In genomic region chr17:27422371-27422725, GRCm38 (mm10) we compare ENCODE assay signal across 9 mouse cellular contexts.
DNase-seq lines count a peak whose midpoint lies in the region; ATAC-seq and TF ChIP-seq lines count a peak whose summit lies in the region.
"Had no signal": no experiment of that assay in that cellular context is flagged by ENCODE, and none has a peak within 500 bp of the region (broad histone marks: within the 10 kb centered on the region; RNA-seq: fewer than 3 reads in every experiment).

No protein-coding gene starts in this region.

- TF ChIP-seq POLR2A in kidney, adult 2 months (IDR thresholded peaks at IDR 0.05; ENCODE audit: low read depth, low read length) = no peak

- no peak for DNase-seq in kidney, adult 2 months
- DNase-seq in midbrain, postnatal 0 days (ENCODE audit: low spot score) = no peak
- DNase-seq in left cerebral cortex, adult 11 months (ENCODE audit: low spot score) = no peak
- DNase-seq in adrenal gland, adult (ENCODE audit: inconsistent age in 2 of 2, low spot score in 1 of 2) = no peak

- no peak for TF ChIP-seq CTCF in kidney, adult 2 months (conservative IDR thresholded peaks at IDR 0.05; ENCODE audit: insufficient read depth, insufficient read length, low read depth, low read length)
- no peak for TF ChIP-seq CTCF in midbrain, postnatal 0 days (IDR thresholded peaks at IDR 0.05)

- WGBS in kidney, embryonic 14.5 days = 5% methylated on average over 6 of the region's 6 CpGs
- 11% methylated on average over 6 of the region's 6 CpGs for WGBS in kidney, adult 2 months
- WGBS in embryonic facial prominence, embryonic 13.5 days = 5% methylated on average over 6 of the region's 6 CpGs
- 18% methylated on average over 6 of the region's 6 CpGs for WGBS in hindbrain, embryonic 16.5 days
- 14% methylated on average over 6 of the region's 6 CpGs for WGBS in midbrain, postnatal 0 days

- no peak overlapping the region for H3K4me3 ChIP-seq in kidney, embryonic 14.5 days (ENCODE audit: low read length)
- no peak overlapping the region for H3K4me3 ChIP-seq in kidney, adult 2 months (ENCODE audit: insufficient read depth, low read depth, low read length)
- no peak overlapping the region for H3K4me3 ChIP-seq in embryonic facial prominence, embryonic 13.5 days
- H3K4me3 ChIP-seq in hindbrain, embryonic 16.5 days (ENCODE audit: low read length) = no peak overlapping the region
- H3K4me3 ChIP-seq in midbrain, postnatal 0 days (ENCODE audit: low read depth, low read length) = no peak overlapping the region

- peak; percentile 40; the same call in 1 of the 2 replicates for ATAC-seq in kidney, embryonic 14.5 days (ENCODE audit: low FRiP score, low TSS enrichment)
- ATAC-seq in embryonic facial prominence, embryonic 13.5 days (ENCODE audit: insufficient number of reproducible peaks, insufficient read depth, low FRiP score, low TSS enrichment, low read depth) = no peak
- peak; percentile 22; the same call in 1 of the 2 replicates for ATAC-seq in hindbrain, embryonic 16.5 days
- no peak for ATAC-seq in midbrain, postnatal 0 days (ENCODE audit: low FRiP score)
- ATAC-seq in erythroblast, adult 5-6 weeks (replicated peaks; ENCODE audit: low FRiP score, poor library complexity, severe bottlenecking) = no peak

- no peaks in the 10 kb centered on the region for H3K9me3 ChIP-seq in kidney, embryonic 14.5 days (ENCODE audit: control insufficient read depth, low read length)
- no peaks in the 10 kb centered on the region for H3K9me3 ChIP-seq in embryonic facial prominence, embryonic 13.5 days
- H3K9me3 ChIP-seq in hindbrain, embryonic 16.5 days (ENCODE audit: control insufficient read depth, low read length) = no peaks in the 10 kb centered on the region
- no peaks in the 10 kb centered on the region for H3K9me3 ChIP-seq in midbrain, postnatal 0 days (ENCODE audit: low read length)

- no peaks in the 10 kb centered on the region for H3K27me3 ChIP-seq in kidney, embryonic 14.5 days (ENCODE audit: control insufficient read depth, insufficient read depth, low read length)
- no peaks in the 10 kb centered on the region for H3K27me3 ChIP-seq in kidney, adult 2 months (replicated peaks; ENCODE audit: control insufficient read depth, insufficient read depth, low read length)
- H3K27me3 ChIP-seq in embryonic facial prominence, embryonic 13.5 days = no peaks in the 10 kb centered on the region
- no peaks in the 10 kb centered on the region for H3K27me3 ChIP-seq in hindbrain, embryonic 16.5 days (replicated peaks; ENCODE audit: control insufficient read depth, insufficient read depth, low read length)
- no peaks in the 10 kb centered on the region for H3K27me3 ChIP-seq in midbrain, postnatal 0 days (ENCODE audit: insufficient read depth, low read length)

- no peak overlapping the region; the same call in 1 of the 2 replicates for H3K9ac ChIP-seq in kidney, embryonic 14.5 days (ENCODE audit: low read depth, low read length)
- H3K9ac ChIP-seq in embryonic facial prominence, embryonic 13.5 days = peak overlapping the region; percentile 27; the same call in 1 of the 2 replicates
- H3K9ac ChIP-seq in hindbrain, embryonic 16.5 days (ENCODE audit: low read depth, low read length) = no peak overlapping the region
- no peak overlapping the region for H3K9ac ChIP-seq in midbrain, postnatal 0 days (replicated peaks; ENCODE audit: low read length, poor library complexity, severe bottlenecking)

- peaks cover 18% of the 10 kb centered on the region for H3K4me1 ChIP-seq in kidney, embryonic 14.5 days (ENCODE audit: control insufficient read depth, insufficient read depth, low read length)
- H3K4me1 ChIP-seq in kidney, adult 2 months (ENCODE audit: control insufficient read depth, insufficient read depth, low read length) = no peaks in the 10 kb centered on the region
- H3K4me1 ChIP-seq in embryonic facial prominence, embryonic 13.5 days = peaks cover 22% of the 10 kb centered on the region
- peaks cover 23% of the 10 kb centered on the region for H3K4me1 ChIP-seq in hindbrain, embryonic 16.5 days (ENCODE audit: control insufficient read depth, insufficient read depth, low read depth, low read length)
- peaks cover 13% of the 10 kb centered on the region for H3K4me1 ChIP-seq in midbrain, postnatal 0 days (ENCODE audit: insufficient read depth, low read length)

- peak overlapping the region; percentile 56; the same call in 1 of the 2 replicates for H3K27ac ChIP-seq in kidney, embryonic 14.5 days (ENCODE audit: low read depth, low read length)
- H3K27ac ChIP-seq in kidney, adult 2 months (ENCODE audit: insufficient read depth, low read depth, low read length) = no peak overlapping the region
- peak overlapping the region; percentile 67 for H3K27ac ChIP-seq in embryonic facial prominence, embryonic 13.5 days
- H3K27ac ChIP-seq in hindbrain, embryonic 16.5 days (ENCODE audit: low read depth, low read length) = peak overlapping the region; percentile 5
- H3K27ac ChIP-seq in midbrain, postnatal 0 days (ENCODE audit: low read depth, low read length) = peak overlapping the region; percentile 38; the same call in 1 of the 2 replicates
- H3K27ac ChIP-seq: macrophage had no signal

- peak overlapping the region; percentile 15; the same call in 1 of the 2 replicates for H3K4me2 ChIP-seq in kidney, embryonic 14.5 days (replicated peaks; ENCODE audit: low read depth, low read length)
- H3K4me2 ChIP-seq in embryonic facial prominence, embryonic 13.5 days = peak overlapping the region; percentile 41
- peak overlapping the region; percentile 27; the same call in 1 of the 2 replicates for H3K4me2 ChIP-seq in hindbrain, embryonic 16.5 days (ENCODE audit: low read length)
- no peak overlapping the region for H3K4me2 ChIP-seq in midbrain, postnatal 0 days (ENCODE audit: low read depth, low read length, poor library complexity, severe bottlenecking)

- H3K36me3 ChIP-seq in kidney, embryonic 14.5 days (ENCODE audit: control insufficient read depth, insufficient read depth, low read length) = no peaks in the 10 kb centered on the region
- no peaks in the 10 kb centered on the region for H3K36me3 ChIP-seq in kidney, adult 2 months (ENCODE audit: control insufficient read depth, insufficient read depth, low read length)
- H3K36me3 ChIP-seq in embryonic facial prominence, embryonic 13.5 days = no peaks in the 10 kb centered on the region
- H3K36me3 ChIP-seq in hindbrain, embryonic 16.5 days (ENCODE audit: control insufficient read depth, insufficient read depth, low read length) = no peaks in the 10 kb centered on the region
- no peaks in the 10 kb centered on the region for H3K36me3 ChIP-seq in midbrain, postnatal 0 days (ENCODE audit: insufficient read depth, low read length)

Comparison
In these comparisons a context has a peak if more than half of its experiments do, and no peak if none do; other contexts are left out.
1. ATAC-seq: peak in kidney, embryonic 14.5 days (single experiment) and hindbrain, embryonic 16.5 days (single experiment); none in embryonic facial prominence, embryonic 13.5 days (single experiment), midbrain, postnatal 0 days (single experiment) and erythroblast, adult 5-6 weeks (single experiment).